Mouse (Mus musculus): Measurements from ENCODE around the gene Akr1c13. TPM values are rescaled to one million over a fixed set of nuclear protein-coding genes. Genes with fewer than 3 reads are reported as not detected.
A peak's percentile ranks its signal among the peaks of the same experiment; 100 is the strongest.
"Not testable (repeated sequence)": the region's sequence is repeated elsewhere in the genome, so short reads cannot be mapped to it uniquely, and the experiment has no call there.

Gene Akr1c13
- polyA plus RNA-seq, 1 experiment from 2014 or later = 458 TPM

GRCm38 (mm10) chr13:4206147-4206903 is 15.4 kb downstream of the Akr1c13 start:
- Histone ChIP-seq H3K4me3 (ENCODE audit: low read depth, low read length) (no peak overlapping the region), H3K9me3 (ENCODE audit: control insufficient read depth) (no peaks in the 10 kb centered on the region), H3K9ac (ENCODE audit: low read depth, low read length) (no peak overlapping the region), H3K4me2 (replicated peaks; ENCODE audit: low read depth) (no peak overlapping the region), H3K27me3 (replicated peaks; ENCODE audit: control insufficient read depth, insufficient read depth, low read length) (no peaks in the 10 kb centered on the region), H3K4me1 (replicated peaks; ENCODE audit: control insufficient read depth, insufficient read depth, low read length) (0 out of 2 replicates have a peak, but pooled peaks cover 3% of the 10 kb centered on the region), H3K36me3 (ENCODE audit: control insufficient read depth, insufficient read depth) (no peaks in the 10 kb centered on the region), H3K27ac (ENCODE audit: low read depth, low read length) (no peak overlapping the region)
- TF ChIP-seq CTCF (IDR thresholded peaks at IDR 0.05; ENCODE audit: low read depth) = no peak
- 17% methylated on average over 1 of the region's 1 CpGs for WGBS
- peak; percentile 98 for ATAC-seq

- no peak overlapping the region for H3K27ac ChIP-seq (ENCODE audit: low read depth, low read length)
- 83% methylated on average over 19 of the region's 20 CpGs for WGBS
- 0 out of 2 replicates have a peak, but pooled peaks cover 3% of the 10 kb centered on the region for H3K4me1 ChIP-seq (replicated peaks; ENCODE audit: control insufficient read depth, insufficient read depth, low read length)
- H3K36me3 ChIP-seq (ENCODE audit: control insufficient read depth, insufficient read depth) = no peaks in the 10 kb centered on the region
- no peak overlapping the region for H3K4me3 ChIP-seq (ENCODE audit: low read depth, low read length)
- H3K9ac ChIP-seq (ENCODE audit: low read depth, low read length) = no peak overlapping the region
- no peaks in the 10 kb centered on the region for H3K27me3 ChIP-seq (replicated peaks; ENCODE audit: control insufficient read depth, insufficient read depth, low read length)
- no peaks in the 10 kb centered on the region for H3K9me3 ChIP-seq (ENCODE audit: control insufficient read depth)
- H3K4me2 ChIP-seq (replicated peaks; ENCODE audit: low read depth) = no peak overlapping the region
- no peak for ATAC-seq
- TF ChIP-seq CTCF (IDR thresholded peaks at IDR 0.05; ENCODE audit: low read depth) = no peak
Measured at GRCm38 (mm10) chr13:4211560-4212299, 20.8 kb downstream of the Akr1c13 start.

GRCm38 (mm10) chr13:4212309-4212708 is 21.4 kb downstream of the Akr1c13 start:
- Histone ChIP-seq H3K27ac (ENCODE audit: low read depth, low read length) (no peak overlapping the region), H3K4me2 (replicated peaks; ENCODE audit: low read depth) (no peak overlapping the region), H3K4me3 (ENCODE audit: low read depth, low read length) (no peak overlapping the region), H3K4me1 (replicated peaks; ENCODE audit: control insufficient read depth, insufficient read depth, low read length) (0 out of 2 replicates have a peak, but pooled peaks cover under 1% of the 10 kb centered on the region), H3K9ac (ENCODE audit: low read depth, low read length) (no peak overlapping the region), H3K9me3 (ENCODE audit: control insufficient read depth) (no peaks in the 10 kb centered on the region), H3K36me3 (ENCODE audit: control insufficient read depth, insufficient read depth) (no peaks in the 10 kb centered on the region), H3K27me3 (replicated peaks; ENCODE audit: control insufficient read depth, insufficient read depth, low read length) (no peaks in the 10 kb centered on the region)
- no peak for ATAC-seq
- 69% methylated on average over 3 of the region's 3 CpGs for WGBS
- no peak for TF ChIP-seq CTCF (IDR thresholded peaks at IDR 0.05; ENCODE audit: low read depth)

- not testable (repeated sequence) for H3K4me1 ChIP-seq (replicated peaks; ENCODE audit: control insufficient read depth, insufficient read depth, low read length); H3K4me3 ChIP-seq (ENCODE audit: low read depth, low read length); H3K36me3 ChIP-seq (ENCODE audit: control insufficient read depth, insufficient read depth); H3K27me3 ChIP-seq (replicated peaks; ENCODE audit: control insufficient read depth, insufficient read depth, low read length); H3K27ac ChIP-seq (ENCODE audit: low read depth, low read length); H3K9ac ChIP-seq (ENCODE audit: low read depth, low read length); H3K9me3 ChIP-seq (ENCODE audit: control insufficient read depth); H3K4me2 ChIP-seq (replicated peaks; ENCODE audit: low read depth); ATAC-seq
- WGBS = 87% methylated on average over 1 of the region's 1 CpGs
Measured at GRCm38 (mm10) chr13:4215496-4215895, 24.5 kb downstream of the Akr1c13 start.

GRCm38 (mm10) chr13:4228441-4228840 is 37.5 kb downstream of the Akr1c13 start, which contains the start of gene Akr1c19:
Gene Akr1c19 (plus strand): TSS chr13:4228700.
- no peak within 1 kb of the TSS for H3K27ac ChIP-seq (ENCODE audit: low read depth, low read length)
- no peak for TF ChIP-seq CTCF (IDR thresholded peaks at IDR 0.05; ENCODE audit: low read depth)
- no peaks in the 10 kb centered on the region for H3K27me3 ChIP-seq (replicated peaks; ENCODE audit: control insufficient read depth, insufficient read depth, low read length)
- WGBS = 73% methylated on average over 1 of the region's 1 CpGs
- no peaks in the 10 kb centered on the region for H3K36me3 ChIP-seq (ENCODE audit: control insufficient read depth, insufficient read depth)
- H3K4me3 ChIP-seq (ENCODE audit: low read depth, low read length) = no peak within 1 kb of the TSS
- no peak within 1 kb of the TSS for H3K4me2 ChIP-seq (replicated peaks; ENCODE audit: low read depth)
- peaks cover 3% of the 10 kb centered on the region; the same call in 1 of the 2 replicates for H3K4me1 ChIP-seq (replicated peaks; ENCODE audit: control insufficient read depth, insufficient read depth, low read length)
- H3K9ac ChIP-seq (ENCODE audit: low read depth, low read length) = no peak within 1 kb of the TSS
- ATAC-seq = no peak
- H3K9me3 ChIP-seq (ENCODE audit: control insufficient read depth) = no peaks in the 10 kb centered on the region

- H3K36me3 ChIP-seq (ENCODE audit: control insufficient read depth, insufficient read depth) = no peaks in the 10 kb centered on the region
- 55% methylated on average over 8 of the region's 8 CpGs for WGBS
- peak; percentile 26 for ATAC-seq
Measured at GRCm38 (mm10) chr13:4230841-4231623, 40.1 kb downstream of the Akr1c13 start.

More at GRCm38 (mm10) chr13:4230841-4231623, 40.1 kb downstream of the Akr1c13 start:
- Histone ChIP-seq H3K9me3 (ENCODE audit: control insufficient read depth) (no peaks in the 10 kb centered on the region), H3K4me2 (replicated peaks; ENCODE audit: low read depth) (no peak overlapping the region), H3K27ac (ENCODE audit: low read depth, low read length) (no peak overlapping the region), H3K9ac (ENCODE audit: low read depth, low read length) (no peak overlapping the region), H3K4me1 (replicated peaks; ENCODE audit: control insufficient read depth, insufficient read depth, low read length) (peaks cover 3% of the 10 kb centered on the region; the same call in 1 of the 2 replicates), H3K27me3 (replicated peaks; ENCODE audit: control insufficient read depth, insufficient read depth, low read length) (no peaks in the 10 kb centered on the region), H3K4me3 (ENCODE audit: low read depth, low read length) (no peak overlapping the region)
- no peak for TF ChIP-seq CTCF (IDR thresholded peaks at IDR 0.05; ENCODE audit: low read depth)

All from intestine, postnatal 0 days (tissue).